Mouse (Mus musculus) activated CD4-positive, CD25-positive, alpha-beta regulatory T cell, adult 4 months (primary cell): ENCODE measurements around the gene Tsen54. TPM values are rescaled to one million over a fixed set of nuclear protein-coding genes. Genes with fewer than 3 reads are reported as not detected.
A peak's percentile ranks its signal among the peaks of the same experiment; 100 is the strongest.

Experiments
- ATAC-seq: one replicate; pipeline ENCODE4 v1.8.0; 2017
- polyA plus RNA-seq, 2 experiments: library from polyadenylated mRNA; unstranded; fragments of 100-300 nt; shearing (Covaris generic); gene quantifications; one replicate each; pipeline ENCODE4 v1.2.1; 2017

Gene Tsen54
- polyA plus RNA-seq, 2 experiments from 2014 or later: 8.9 to 11.9 TPM

GRCm38 (mm10) chr11:115805005-115805404 lies 9.5 kb upstream of the Tsen54 start:
- ATAC-seq: no peak

- no peak for ATAC-seq
Measured at GRCm38 (mm10) chr11:115806154-115806553, 8.4 kb upstream of the Tsen54 start.

- ATAC-seq: no peak
Measured at GRCm38 (mm10) chr11:115807306-115807705, 7.2 kb upstream of the Tsen54 start.

- ATAC-seq: no peak
Measured at GRCm38 (mm10) chr11:115807971-115808370, 6.6 kb upstream of the Tsen54 start.

- ATAC-seq: no peak
Measured at GRCm38 (mm10) chr11:115808696-115809310, 5.7 kb upstream of the Tsen54 start.

GRCm38 (mm10) chr11:115809311-115809781 lies 5.2 kb upstream of the Tsen54 start:
- ATAC-seq: no peak

- ATAC-seq: no peak
Measured at GRCm38 (mm10) chr11:115810377-115810776, 4.1 kb upstream of the Tsen54 start.

- no peak for ATAC-seq
Measured at GRCm38 (mm10) chr11:115811381-115812093, 3.0 kb upstream of the Tsen54 start.

- ATAC-seq: no peak
Measured at GRCm38 (mm10) chr11:115812095-115812494, 2.4 kb upstream of the Tsen54 start.

GRCm38 (mm10) chr11:115812533-115813420 lies 1.7 kb upstream of the Tsen54 start:
- no peak for ATAC-seq

GRCm38 (mm10) chr11:115813507-115814296 lies 822 bp upstream of the Tsen54 start, which contains the start of gene Caskin2:
TSS of gene Caskin2 (minus strand) at chr11:115813639.
- ATAC-seq: peak; percentile 75

GRCm38 (mm10) chr11:115817331-115817730 lies 2.8 kb downstream of the Tsen54 start:
- no peak for ATAC-seq

GRCm38 (mm10) chr11:115819915-115820623 lies 5.5 kb downstream of the Tsen54 start:
- no peak for ATAC-seq

- no peak for ATAC-seq
Measured at GRCm38 (mm10) chr11:115821001-115821400, 6.5 kb downstream of the Tsen54 start.

- ATAC-seq: peak; percentile 93
Measured at GRCm38 (mm10) chr11:115823774-115824740, 9.5 kb downstream of the Tsen54 start, which contains the start of gene Llgl2. TSS of gene Llgl2 (plus strand) at chr11:115824049.

- ATAC-seq: no peak
Measured at GRCm38 (mm10) chr11:115824813-115825212, 10.3 kb downstream of the Tsen54 start.

- ATAC-seq: no peak
Measured at GRCm38 (mm10) chr11:115826487-115826886, 12.0 kb downstream of the Tsen54 start.

- ATAC-seq: no peak
Measured at GRCm38 (mm10) chr11:115827624-115828023, 13.1 kb downstream of the Tsen54 start.

- ATAC-seq: no peak
Measured at GRCm38 (mm10) chr11:115829036-115829435, 14.5 kb downstream of the Tsen54 start.
